22 mouse cellular contexts compared by ENCODE assay signal in the genomic region with DNA sequence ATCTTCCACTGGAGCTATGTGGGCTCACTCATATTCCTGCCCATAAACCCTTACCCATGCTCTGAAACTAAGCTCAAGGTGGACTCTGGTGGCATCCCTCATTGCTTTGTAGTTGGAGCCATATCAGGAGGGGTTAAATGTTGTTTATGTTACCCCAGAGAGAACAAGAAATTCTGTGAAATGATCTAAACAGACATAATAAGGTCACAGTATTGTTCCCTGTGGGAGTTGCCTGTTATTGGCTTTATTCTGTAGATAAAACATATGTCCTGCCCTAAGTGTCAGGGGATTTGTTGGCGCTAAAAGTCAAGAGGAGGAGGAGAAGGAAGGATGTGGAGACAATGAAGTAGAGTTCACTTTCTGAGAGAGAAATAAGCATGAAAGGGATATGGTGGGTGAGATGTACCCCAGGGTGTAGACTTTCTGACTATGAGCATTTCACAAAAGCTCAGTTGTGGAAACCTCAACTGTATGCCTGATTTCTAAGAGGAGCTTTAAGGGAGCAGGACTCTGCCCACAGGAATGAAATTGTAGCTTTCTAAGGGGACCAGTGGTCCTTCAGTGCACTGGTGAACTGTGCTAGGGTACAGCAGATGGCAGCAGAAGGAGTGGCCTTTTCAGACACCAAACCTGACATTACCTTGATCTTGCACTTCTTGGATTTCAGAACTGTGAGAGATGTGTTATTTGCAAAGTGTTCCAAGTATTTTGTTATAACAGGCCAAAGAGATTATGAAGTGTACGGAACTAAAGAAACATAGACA.
"Had no signal": no experiment of that assay in that cellular context is flagged by ENCODE, and none has a peak within 500 bp of the region (broad histone marks: within the 10 kb centered on the region; RNA-seq: fewer than 3 reads in every experiment).

No protein-coding gene starts in this region.

- H3K27ac ChIP-seq: kidney, embryonic 15.5 days; limb, embryonic 10.5 days; limb, embryonic 13.5 days; liver, embryonic 12.5 days; liver, embryonic 15.5 days; macrophage; midbrain, embryonic 12.5 days; midbrain, embryonic 15.5 days; neural tube, embryonic 12.5 days; neural tube, embryonic 15.5 days; stomach, postnatal 0 days had no signal

- DNase-seq: kidney, adult 11 months; kidney, adult 8-10 months; kidney, postnatal 10 days; kidney, postnatal 36 days; liver; lung, adult 2 months; right cerebral cortex, postnatal 14 days; right cerebral cortex, postnatal 4 days; thymus, adult 2 months; thymus, postnatal 25 days had no signal

- H3K4me3 ChIP-seq: kidney, embryonic 15.5 days; limb, embryonic 10.5 days; limb, embryonic 13.5 days; liver, embryonic 12.5 days; liver, embryonic 15.5 days; midbrain, embryonic 12.5 days; midbrain, embryonic 15.5 days; neural tube, embryonic 12.5 days; neural tube, embryonic 15.5 days had no signal

- ATAC-seq: liver, embryonic 12.5 days; lung, postnatal 0 days; midbrain, embryonic 15.5 days had no signal
